Mouse (Mus musculus): ENCODE measurements at regions not wholly inside any gene's neighbourhood (a gene's known extent, or its start where the extent isn't known, plus 50 kb on each side); places are given as distances from the start of the nearest gene placed in this dataset.

DNA sequence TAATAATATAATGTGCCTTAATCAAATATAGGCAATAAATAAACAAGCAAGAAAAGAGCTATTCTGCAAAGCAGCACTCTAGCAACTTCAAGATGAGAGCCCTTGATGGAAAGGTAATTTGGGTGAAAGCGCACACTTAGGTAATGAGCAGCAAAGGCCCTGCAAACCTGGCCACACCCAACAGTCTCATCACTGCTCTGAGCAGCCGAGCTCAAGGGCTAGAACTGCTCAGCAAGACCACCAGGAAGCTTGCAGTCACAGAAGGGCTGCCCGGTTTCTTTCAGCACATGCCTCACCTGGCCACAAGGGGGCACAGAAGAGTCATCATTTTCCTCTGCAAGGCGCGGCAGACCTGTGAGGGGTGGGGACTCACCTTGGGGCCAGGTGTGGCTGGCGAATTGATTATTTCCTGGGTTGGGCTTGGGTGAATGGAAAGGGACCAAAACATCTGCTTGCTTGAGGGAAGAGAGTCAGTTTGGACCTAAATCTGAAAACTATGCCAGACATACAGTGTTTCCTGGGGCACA lies 253.4 kb downstream of the Cbln1 start:
- DNase-seq (ENCODE audit: low spot score) = peak; percentile 49
- Histone ChIP-seq H3K36me3 (replicated peaks; ENCODE audit: control insufficient read depth, insufficient read depth, low read depth, low read length) (no peaks in the 10 kb centered on the region), H3K27me3 (ENCODE audit: control insufficient read depth, insufficient read depth, low read length) (no peaks in the 10 kb centered on the region), H3K4me1 (ENCODE audit: control insufficient read depth, insufficient read depth, low read length) (no peaks in the 10 kb centered on the region), H3K9ac (replicated peaks; ENCODE audit: low read length) (no peak overlapping the region), H3K4me2 (ENCODE audit: low read depth, low read length) (no peak overlapping the region), H3K27ac (replicated peaks; ENCODE audit: low read depth, low read length) (no peak overlapping the region), H3K9me3 (replicated peaks; ENCODE audit: control insufficient read depth, low read length) (no peaks in the 10 kb centered on the region), H3K4me3 (ENCODE audit: low read depth, low read length) (no peak overlapping the region)
- WGBS = 12% methylated on average over 6 of the region's 6 CpGs
- no peak for ATAC-seq (replicated peaks; ENCODE audit: insufficient number of reproducible peaks, low FRiP score, low TSS enrichment, low read depth)

DNA sequence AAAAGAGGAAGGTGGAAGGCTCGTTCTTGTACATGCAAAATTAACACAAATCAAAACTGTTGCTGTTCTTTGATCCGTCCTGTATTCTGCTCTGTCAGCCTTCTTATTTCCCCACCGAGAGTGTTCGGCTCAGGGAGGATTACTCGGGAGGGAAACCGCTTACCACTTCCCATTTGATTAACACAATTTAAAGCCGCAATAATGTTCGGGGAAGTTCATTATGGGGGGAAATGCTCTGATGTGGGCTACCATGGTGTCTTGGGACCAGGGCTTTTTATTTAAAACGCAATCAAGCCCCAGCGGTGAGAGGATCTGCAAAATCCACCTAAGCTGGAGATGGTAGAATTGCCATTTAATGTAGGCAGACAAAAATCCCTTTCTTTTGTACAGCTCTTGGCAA lies 257.4 kb downstream of the Cbln1 start:
- 68% methylated on average over 10 of the region's 10 CpGs for WGBS
- H3K27me3 ChIP-seq (ENCODE audit: control insufficient read depth, insufficient read depth, low read length) = no peaks in the 10 kb centered on the region
- H3K9ac ChIP-seq (replicated peaks; ENCODE audit: low read length) = no peak overlapping the region
- no peaks in the 10 kb centered on the region for H3K4me1 ChIP-seq (ENCODE audit: control insufficient read depth, insufficient read depth, low read length)
- no peak overlapping the region for H3K4me2 ChIP-seq (ENCODE audit: low read depth, low read length)
- ATAC-seq (replicated peaks; ENCODE audit: insufficient number of reproducible peaks, low FRiP score, low TSS enrichment, low read depth) = no peak
- H3K36me3 ChIP-seq (replicated peaks; ENCODE audit: control insufficient read depth, insufficient read depth, low read depth, low read length) = no peaks in the 10 kb centered on the region
- H3K27ac ChIP-seq (replicated peaks; ENCODE audit: low read depth, low read length) = no peak overlapping the region
- DNase-seq (ENCODE audit: low spot score) = no peak
- H3K4me3 ChIP-seq (ENCODE audit: low read depth, low read length) = no peak overlapping the region
- no peaks in the 10 kb centered on the region for H3K9me3 ChIP-seq (replicated peaks; ENCODE audit: control insufficient read depth, low read length)

DNA sequence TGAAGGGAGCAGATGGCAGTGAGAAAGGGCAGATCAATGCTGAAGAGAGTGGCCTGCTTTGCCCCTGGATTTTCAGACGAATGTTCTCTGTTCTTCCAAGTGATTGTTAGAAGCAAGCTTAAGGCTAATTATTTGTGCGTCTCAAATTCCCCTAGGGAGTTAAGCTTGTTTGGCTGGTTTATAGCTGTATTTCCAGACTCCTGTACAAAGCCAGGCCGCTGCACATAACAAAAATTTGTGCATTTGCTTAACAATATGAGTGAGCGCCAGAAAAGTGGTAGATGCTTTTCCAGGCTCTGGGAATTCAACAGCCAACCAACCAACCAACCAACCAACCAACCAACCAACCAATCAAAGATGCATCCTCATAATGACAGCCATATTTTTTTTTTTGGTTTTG lies 261.9 kb downstream of the Cbln1 start:
- Histone ChIP-seq H3K9me3 (replicated peaks; ENCODE audit: control insufficient read depth, low read length) (no peaks in the 10 kb centered on the region), H3K27ac (replicated peaks; ENCODE audit: low read depth, low read length) (no peak overlapping the region), H3K4me2 (ENCODE audit: low read depth, low read length) (no peak overlapping the region), H3K36me3 (replicated peaks; ENCODE audit: control insufficient read depth, insufficient read depth, low read depth, low read length) (no peaks in the 10 kb centered on the region), H3K27me3 (ENCODE audit: control insufficient read depth, insufficient read depth, low read length) (no peaks in the 10 kb centered on the region), H3K4me3 (ENCODE audit: low read depth, low read length) (no peak overlapping the region), H3K4me1 (ENCODE audit: control insufficient read depth, insufficient read depth, low read length) (no peaks in the 10 kb centered on the region), H3K9ac (replicated peaks; ENCODE audit: low read length) (no peak overlapping the region)
- 54% methylated on average over 4 of the region's 4 CpGs for WGBS
- ATAC-seq (replicated peaks; ENCODE audit: insufficient number of reproducible peaks, low FRiP score, low TSS enrichment, low read depth) (no peak), DNase-seq (ENCODE audit: low spot score) (no peak)

DNA sequence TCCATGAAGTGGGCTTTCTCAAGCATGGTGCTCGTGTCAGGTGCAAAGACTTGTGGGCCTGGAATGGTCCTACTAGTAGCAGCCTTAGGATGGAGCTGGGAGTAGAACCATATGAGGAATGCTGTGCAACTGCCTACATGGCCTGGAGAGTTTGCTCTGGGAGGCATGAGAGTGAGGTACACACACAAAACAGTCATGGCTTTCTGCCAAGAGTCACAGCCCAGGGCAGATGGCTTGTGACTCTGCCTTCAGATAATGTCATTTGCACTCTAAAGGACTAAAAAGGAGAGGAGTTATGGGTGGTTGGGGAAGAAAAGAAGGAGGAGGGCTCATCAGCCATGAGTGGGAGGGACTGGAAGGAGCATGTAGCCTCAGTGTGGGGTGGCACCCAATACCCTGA lies 263.1 kb downstream of the Cbln1 start:
- 79% methylated on average over 1 of the region's 1 CpGs for WGBS
- no peaks in the 10 kb centered on the region for H3K4me1 ChIP-seq (ENCODE audit: control insufficient read depth, insufficient read depth, low read length)
- H3K27ac ChIP-seq (replicated peaks; ENCODE audit: low read depth, low read length) = no peak overlapping the region
- no peaks in the 10 kb centered on the region for H3K36me3 ChIP-seq (replicated peaks; ENCODE audit: control insufficient read depth, insufficient read depth, low read depth, low read length)
- H3K9ac ChIP-seq (replicated peaks; ENCODE audit: low read length) = no peak overlapping the region
- no peaks in the 10 kb centered on the region for H3K27me3 ChIP-seq (ENCODE audit: control insufficient read depth, insufficient read depth, low read length)
- H3K9me3 ChIP-seq (replicated peaks; ENCODE audit: control insufficient read depth, low read length) = no peaks in the 10 kb centered on the region
- ATAC-seq (replicated peaks; ENCODE audit: insufficient number of reproducible peaks, low FRiP score, low TSS enrichment, low read depth) (no peak), DNase-seq (ENCODE audit: low spot score) (no peak)
- no peak overlapping the region for H3K4me3 ChIP-seq (ENCODE audit: low read depth, low read length)
- no peak overlapping the region for H3K4me2 ChIP-seq (ENCODE audit: low read depth, low read length)

DNA sequence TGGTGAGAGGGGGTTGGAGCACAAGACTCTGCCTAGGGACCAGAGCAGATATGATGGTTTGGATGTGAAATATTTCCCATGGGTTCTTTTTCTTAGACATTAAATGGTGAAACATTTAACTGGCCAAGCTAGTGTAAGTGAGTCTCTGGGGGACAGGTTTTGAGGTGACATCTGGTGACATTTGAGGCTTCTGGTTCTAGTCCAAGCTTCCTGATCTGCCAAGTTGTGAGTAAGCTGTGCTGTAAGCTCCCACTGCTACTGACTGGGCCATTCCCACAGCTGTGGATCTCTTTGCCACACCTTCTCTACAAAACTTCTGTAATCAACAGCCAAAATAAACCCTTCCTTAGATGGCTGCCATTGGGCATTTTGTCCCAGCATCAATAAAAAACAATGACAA lies 264.4 kb downstream of the Cbln1 start:
- Histone ChIP-seq H3K4me1 (ENCODE audit: control insufficient read depth, insufficient read depth, low read length) (no peaks in the 10 kb centered on the region), H3K36me3 (replicated peaks; ENCODE audit: control insufficient read depth, insufficient read depth, low read depth, low read length) (no peaks in the 10 kb centered on the region), H3K4me2 (ENCODE audit: low read depth, low read length) (no peak overlapping the region), H3K27ac (replicated peaks; ENCODE audit: low read depth, low read length) (no peak overlapping the region), H3K9me3 (replicated peaks; ENCODE audit: control insufficient read depth, low read length) (no peaks in the 10 kb centered on the region), H3K27me3 (ENCODE audit: control insufficient read depth, insufficient read depth, low read length) (no peaks in the 10 kb centered on the region), H3K9ac (replicated peaks; ENCODE audit: low read length) (no peak overlapping the region), H3K4me3 (ENCODE audit: low read depth, low read length) (no peak overlapping the region)
- no peak for DNase-seq (ENCODE audit: low spot score)
- ATAC-seq (replicated peaks; ENCODE audit: insufficient number of reproducible peaks, low FRiP score, low TSS enrichment, low read depth) = no peak

GRCm38 (mm10) chr8:87202639-87203160 lies 269.7 kb downstream of the Cbln1 start:
- H3K27me3 ChIP-seq (ENCODE audit: control insufficient read depth, insufficient read depth, low read length) = no peaks in the 10 kb centered on the region
- no peak for ATAC-seq (replicated peaks; ENCODE audit: insufficient number of reproducible peaks, low FRiP score, low TSS enrichment, low read depth)
- no peak overlapping the region for H3K27ac ChIP-seq (replicated peaks; ENCODE audit: low read depth, low read length)
- no peak for DNase-seq (ENCODE audit: low spot score)
- 83% methylated on average over 7 of the region's 7 CpGs for WGBS
- H3K9ac ChIP-seq (replicated peaks; ENCODE audit: low read length) = no peak overlapping the region
- H3K4me1 ChIP-seq (ENCODE audit: control insufficient read depth, insufficient read depth, low read length) = no peaks in the 10 kb centered on the region
- no peaks in the 10 kb centered on the region for H3K36me3 ChIP-seq (replicated peaks; ENCODE audit: control insufficient read depth, insufficient read depth, low read depth, low read length)
- H3K4me3 ChIP-seq (ENCODE audit: low read depth, low read length) = no peak overlapping the region
- no peaks in the 10 kb centered on the region for H3K9me3 ChIP-seq (replicated peaks; ENCODE audit: control insufficient read depth, low read length)
- H3K4me2 ChIP-seq (ENCODE audit: low read depth, low read length) = no peak overlapping the region

DNA sequence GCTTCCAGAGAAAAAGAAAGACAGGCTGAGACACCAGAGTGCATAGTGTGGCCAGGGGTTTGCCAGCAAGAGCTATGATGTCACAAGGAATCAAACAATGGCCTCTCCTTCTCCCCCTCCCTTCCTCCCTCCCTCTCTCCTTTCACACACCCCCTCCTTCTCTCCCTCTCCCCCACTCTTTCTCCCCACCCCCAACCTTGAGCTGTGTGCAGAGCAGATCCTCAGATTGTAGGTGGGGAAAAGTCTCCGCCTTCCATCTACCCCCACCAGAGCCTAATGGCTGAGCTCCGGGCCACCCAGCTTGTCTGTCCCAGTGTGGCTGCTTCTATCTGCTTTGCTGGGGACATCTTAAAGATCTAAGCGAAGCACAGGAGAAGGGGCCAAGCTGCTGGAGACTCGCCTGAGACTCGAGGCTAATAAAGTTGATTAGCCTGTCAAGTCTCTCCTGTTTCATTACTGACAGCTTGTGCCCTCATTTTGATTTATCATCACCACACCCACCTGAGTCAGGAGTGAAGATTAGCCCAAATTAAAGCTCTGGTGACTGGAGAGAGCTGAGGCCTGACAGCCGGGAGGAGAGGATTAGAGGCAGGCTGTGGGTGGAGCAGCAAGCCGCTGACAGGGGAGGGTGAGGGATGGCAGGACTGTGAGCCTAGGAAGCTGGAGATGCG lies 272.8 kb downstream of the Cbln1 start:
- H3K27me3 ChIP-seq (ENCODE audit: control insufficient read depth, insufficient read depth, low read length) = no peaks in the 10 kb centered on the region
- peak; percentile 82 for ATAC-seq (replicated peaks; ENCODE audit: insufficient number of reproducible peaks, low FRiP score, low TSS enrichment, low read depth)
- no peaks in the 10 kb centered on the region for H3K9me3 ChIP-seq (replicated peaks; ENCODE audit: control insufficient read depth, low read length)

DNA sequence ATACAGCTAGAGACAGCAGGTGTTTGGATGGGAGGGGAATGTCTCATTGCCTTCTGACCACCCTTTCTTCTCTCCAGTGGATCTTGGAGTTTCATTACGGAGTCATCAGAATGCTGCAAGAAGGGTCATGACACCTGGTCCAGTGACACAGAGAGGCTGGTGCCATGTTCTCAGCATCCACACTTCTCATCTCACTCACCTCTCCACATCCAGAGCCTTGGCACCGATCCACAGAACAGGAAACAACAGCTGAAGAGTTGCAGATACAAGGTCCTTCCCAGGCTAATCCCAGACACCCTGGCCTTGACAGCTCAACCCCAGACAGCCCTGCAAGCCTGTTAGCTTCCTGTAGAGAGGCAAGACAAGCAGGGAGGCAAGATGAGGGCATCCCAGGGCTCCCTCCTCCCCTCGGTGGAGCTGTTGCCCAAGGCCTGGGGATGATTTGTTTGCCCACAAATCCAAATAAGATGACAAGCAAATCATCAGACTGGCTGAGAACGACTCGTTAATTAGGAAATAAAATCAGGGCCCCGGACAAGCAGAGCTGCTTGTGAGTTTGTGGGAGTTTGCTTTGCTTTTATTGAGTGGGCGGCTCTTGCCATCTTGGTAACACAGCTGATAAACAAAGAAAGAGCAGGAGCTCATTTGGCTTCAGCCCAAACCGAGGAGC lies 274.4 kb downstream of the Cbln1 start:
- Histone ChIP-seq H3K27ac (replicated peaks; ENCODE audit: low read depth, low read length) (no peak overlapping the region), H3K4me3 (ENCODE audit: low read depth, low read length) (no peak overlapping the region), H3K4me1 (ENCODE audit: control insufficient read depth, insufficient read depth, low read length) (no peaks in the 10 kb centered on the region), H3K4me2 (ENCODE audit: low read depth, low read length) (no peak overlapping the region), H3K27me3 (ENCODE audit: control insufficient read depth, insufficient read depth, low read length) (no peaks in the 10 kb centered on the region), H3K36me3 (replicated peaks; ENCODE audit: control insufficient read depth, insufficient read depth, low read depth, low read length) (no peaks in the 10 kb centered on the region), H3K9me3 (replicated peaks; ENCODE audit: control insufficient read depth, low read length) (no peaks in the 10 kb centered on the region), H3K9ac (replicated peaks; ENCODE audit: low read length) (no peak overlapping the region)
- 57% methylated on average over 8 of the region's 8 CpGs for WGBS
- no peak for ATAC-seq (replicated peaks; ENCODE audit: insufficient number of reproducible peaks, low FRiP score, low TSS enrichment, low read depth)
- DNase-seq (ENCODE audit: low spot score) = no peak

More for the DNA sequence above, 272.8 kb downstream of the Cbln1 start:
- Histone ChIP-seq H3K4me2 (ENCODE audit: low read depth, low read length) (no peak overlapping the region), H3K4me3 (ENCODE audit: low read depth, low read length) (no peak overlapping the region), H3K27ac (replicated peaks; ENCODE audit: low read depth, low read length) (no peak overlapping the region), H3K36me3 (replicated peaks; ENCODE audit: control insufficient read depth, insufficient read depth, low read depth, low read length) (no peaks in the 10 kb centered on the region), H3K4me1 (ENCODE audit: control insufficient read depth, insufficient read depth, low read length) (no peaks in the 10 kb centered on the region), H3K9ac (replicated peaks; ENCODE audit: low read length) (no peak overlapping the region)
- peak; percentile 64 for DNase-seq (ENCODE audit: low spot score)
- 2% methylated on average over 8 of the region's 8 CpGs for WGBS
